Mouse (Mus musculus) limb, embryonic 12.5 days (tissue): ENCODE results near the gene Umodl1. TPM values are rescaled to one million over a fixed set of nuclear protein-coding genes. Genes with fewer than 3 reads are reported as not detected.

Experiments
- ATAC-seq: fragments of 200-750 bp; cut with Nextera tagmentation; 2 replicates; pipeline ENCODE4 v1.8.0; 2017; ENCODE audit warnings: low read depth, moderate TSS enrichment; ENCODE audit not compliant: insufficient number of reproducible peaks, insufficient read depth, low FRiP score, low TSS enrichment
- H3K27ac ChIP-seq: fragments of 300-500 bp; sonication (generic); 2 replicates; pipeline ENCODE4 v1.5.1; 2016; ENCODE audit warnings: mild to moderate bottlenecking, moderate library complexity
- H3K27me3 ChIP-seq: fragments of 300-500 bp; sonication (generic); 2 replicates; pipeline ENCODE4 v1.6.1; 2016; ENCODE audit warnings: mild to moderate bottlenecking, moderate library complexity
- H3K36me3 ChIP-seq: fragments of 300-500 bp; sonication (generic); 2 replicates; pipeline ENCODE4 v1.6.1; 2016; ENCODE audit warnings: mild to moderate bottlenecking, moderate library complexity
- H3K4me1 ChIP-seq: fragments of 300-500 bp; sonication (generic); replicated peaks from 2 replicates; pipeline ENCODE4 v1.6.1; 2016
- H3K4me2 ChIP-seq: fragments of 300-500 bp; sonication (generic); 2 replicates; pipeline ENCODE4 v1.6.1; 2016; ENCODE audit warnings: mild to moderate bottlenecking, moderate library complexity
- H3K4me3 ChIP-seq: fragments of 300-500 bp; sonication (generic); replicated peaks from 2 replicates; pipeline ENCODE4 v1.5.1; 2016; ENCODE audit warnings: mild to moderate bottlenecking
- H3K9ac ChIP-seq: fragments of 300-500 bp; sonication (generic); replicated peaks from 2 replicates; pipeline ENCODE4 v1.6.1; 2016; ENCODE audit warnings: mild to moderate bottlenecking, moderate library complexity
- H3K9me3 ChIP-seq: fragments of 300-500 bp; sonication (generic); 2 replicates; pipeline ENCODE4 v1.6.1; 2016; ENCODE audit warnings: mild to moderate bottlenecking, moderate library complexity
- WGBS: fragments of 180-500 bp; shearing (Covaris S2); methylation state at CpG from one replicate; pipeline ENCODE4 v1.1.7; 2016; 5-methylcytosine and 5-hydroxymethylcytosine counted together
- polyA plus RNA-seq: library from polyadenylated mRNA; unstranded; fragments of >200 nt; fragmentation: Nextera tagmentation; extraction: Ambion mirVana; gene quantifications from 2 replicates; pipeline ENCODE4 v1.2.1, GENCODE M21; 2016

Gene Umodl1
- polyA plus RNA-seq, 1 experiment from 2014 or later = 0.09 TPM

DNA sequence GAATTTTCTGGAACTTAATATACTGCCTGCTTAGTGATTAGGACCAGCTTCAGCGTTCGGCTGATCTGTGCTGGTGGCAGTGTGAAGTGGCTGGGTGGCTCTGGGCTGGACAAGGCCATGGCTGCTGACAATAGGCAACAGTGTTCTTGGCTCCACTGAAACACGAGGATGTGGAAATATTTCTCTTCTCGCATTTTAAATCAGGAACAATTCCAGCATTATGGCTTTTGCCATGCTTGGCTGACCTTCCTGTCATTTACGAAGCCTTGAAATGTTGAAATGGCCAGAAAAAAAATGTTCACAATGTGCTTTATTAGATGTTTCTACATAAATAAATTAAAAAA is 70.3 kb downstream of the Umodl1 start:
- H3K27ac ChIP-seq = no peak overlapping the region
- H3K9ac ChIP-seq = no peak overlapping the region
- 0 out of 2 replicates have a peak, but pooled peaks cover 4% of the 10 kb centered on the region for H3K4me1 ChIP-seq
- WGBS = 77% methylated on average over 5 of the region's 5 CpGs
- no peaks in the 10 kb centered on the region; the same call in 1 of the 2 replicates for H3K9me3 ChIP-seq
- no peak overlapping the region for H3K4me3 ChIP-seq
- no peaks in the 10 kb centered on the region for H3K27me3 ChIP-seq
- no peak overlapping the region for H3K4me2 ChIP-seq
- no peaks in the 10 kb centered on the region for H3K36me3 ChIP-seq
- ATAC-seq = no peak

GRCm38 (mm10) chr17:31026986-31027385 is 72.5 kb downstream of the Umodl1 start:
- 0 out of 2 replicates have a peak, but pooled peaks cover 4% of the 10 kb centered on the region for H3K4me1 ChIP-seq
- H3K4me2 ChIP-seq = no peak overlapping the region
- H3K27me3 ChIP-seq = no peaks in the 10 kb centered on the region
- no peak overlapping the region for H3K27ac ChIP-seq
- 85% methylated on average over 6 of the region's 6 CpGs for WGBS
- peaks cover 2% of the 10 kb centered on the region; the same call in 1 of the 2 replicates for H3K9me3 ChIP-seq
- no peak overlapping the region for H3K9ac ChIP-seq
- no peaks in the 10 kb centered on the region for H3K36me3 ChIP-seq
- no peak overlapping the region for H3K4me3 ChIP-seq
- no peak for ATAC-seq

DNA sequence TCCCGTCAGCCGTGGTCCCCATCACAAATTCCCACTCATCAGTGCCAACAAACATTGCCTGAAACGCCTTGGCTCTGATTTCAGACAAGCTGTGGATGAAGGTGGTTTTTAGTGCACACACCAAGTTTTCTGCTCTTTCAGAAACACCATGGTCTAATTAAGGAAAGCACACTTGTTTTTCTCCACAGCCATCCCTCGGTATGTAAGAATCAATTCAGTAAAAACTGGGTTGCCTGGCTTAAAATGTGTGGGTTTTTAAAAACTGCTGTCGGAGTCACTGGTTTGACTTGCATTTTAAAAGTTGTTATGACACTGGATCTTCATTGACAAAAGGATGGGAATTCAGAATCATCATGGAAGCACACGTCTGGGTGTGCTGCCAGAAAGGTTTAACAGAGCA is 73.3 kb downstream of the Umodl1 start:
- WGBS = 80% methylated on average over 6 of the region's 6 CpGs

GRCm38 (mm10) chr17:31028821-31029370 is 74.5 kb downstream of the Umodl1 start:
- no peak for ATAC-seq
- Histone ChIP-seq H3K27me3 (no peaks in the 10 kb centered on the region), H3K4me3 (no peak overlapping the region), H3K36me3 (no peaks in the 10 kb centered on the region), H3K9ac (no peak overlapping the region), H3K9me3 (peaks cover 6% of the 10 kb centered on the region; the same call in 1 of the 2 replicates), H3K4me1 (0 out of 2 replicates have a peak, but pooled peaks cover 8% of the 10 kb centered on the region), H3K27ac (no peak overlapping the region), H3K4me2 (no peak overlapping the region)
- 71% methylated on average over 9 of the region's 9 CpGs for WGBS

More for the DNA sequence above, 73.3 kb downstream of the Umodl1 start:
- Histone ChIP-seq H3K9ac (no peak overlapping the region), H3K4me3 (no peak overlapping the region), H3K4me2 (no peak overlapping the region), H3K36me3 (no peaks in the 10 kb centered on the region), H3K27ac (no peak overlapping the region), H3K9me3 (peaks cover 6% of the 10 kb centered on the region; the same call in 1 of the 2 replicates), H3K27me3 (no peaks in the 10 kb centered on the region), H3K4me1 (0 out of 2 replicates have a peak, but pooled peaks cover 4% of the 10 kb centered on the region)
- ATAC-seq = no peak

- no peaks in the 10 kb centered on the region for H3K27me3 ChIP-seq
- no peak overlapping the region for H3K27ac ChIP-seq
- no peak overlapping the region for H3K9ac ChIP-seq
- H3K9me3 ChIP-seq = peaks cover 6% of the 10 kb centered on the region; the same call in 1 of the 2 replicates
- 77% methylated on average over 4 of the region's 4 CpGs for WGBS
- H3K4me1 ChIP-seq = 0 out of 2 replicates have a peak, but pooled peaks cover 11% of the 10 kb centered on the region
- H3K4me3 ChIP-seq = no peak overlapping the region
- H3K4me2 ChIP-seq = no peak overlapping the region
- H3K36me3 ChIP-seq = no peaks in the 10 kb centered on the region
- ATAC-seq = no peak
These were observed 75.0 kb downstream of the Umodl1 start for GRCm38 (mm10) chr17:31029407-31029806.

DNA sequence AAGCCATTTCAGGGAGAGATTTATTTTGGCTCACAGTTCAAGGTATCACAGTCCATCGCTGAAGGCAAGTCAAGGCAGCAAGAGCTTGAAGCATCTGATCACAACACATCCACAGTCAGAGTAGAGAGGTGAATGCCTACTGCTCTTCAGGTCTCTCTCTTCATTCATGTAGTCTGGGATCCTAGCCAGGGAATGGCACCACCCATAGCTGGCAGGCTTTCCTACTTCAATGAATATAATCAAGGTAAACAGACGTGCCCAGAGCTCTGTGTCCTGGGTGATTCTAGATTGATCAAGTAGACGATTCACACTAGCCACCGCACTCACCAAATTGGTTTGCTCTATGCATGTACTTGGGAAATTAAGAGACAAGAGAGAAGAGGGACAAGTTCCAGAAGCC is 77.9 kb downstream of the Umodl1 start:
- Histone ChIP-seq H3K4me3 (no peak overlapping the region), H3K4me2 (no peak overlapping the region), H3K27ac (no peak overlapping the region), H3K9me3 (peaks cover 6% of the 10 kb centered on the region; the same call in 1 of the 2 replicates), H3K27me3 (no peaks in the 10 kb centered on the region), H3K4me1 (peaks cover 25% of the 10 kb centered on the region), H3K9ac (no peak overlapping the region), H3K36me3 (no peaks in the 10 kb centered on the region)
- 92% methylated on average over 4 of the region's 4 CpGs for WGBS
- no peak for ATAC-seq

DNA sequence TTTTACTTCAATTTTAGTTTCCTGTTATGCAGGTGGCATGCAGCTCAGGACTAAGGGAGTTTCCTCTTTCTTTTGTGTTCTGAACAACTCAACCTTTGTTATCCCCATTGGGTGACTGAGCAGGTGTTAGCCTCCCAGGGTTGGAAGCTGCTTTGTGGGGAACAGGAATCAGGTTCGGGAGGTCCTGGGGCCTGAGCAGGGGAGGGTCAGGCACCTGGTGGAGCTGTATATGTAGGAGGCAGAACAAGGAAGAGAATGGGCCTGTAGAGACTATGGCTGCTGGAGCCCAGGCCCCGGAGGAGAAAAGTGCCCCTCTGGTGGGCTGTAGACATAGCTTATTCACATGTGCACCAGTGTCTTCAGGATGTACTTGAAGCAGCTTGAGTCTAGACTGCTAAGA is 78.8 kb downstream of the Umodl1 start:
- no peak overlapping the region for H3K9ac ChIP-seq
- peaks cover 6% of the 10 kb centered on the region; the same call in 1 of the 2 replicates for H3K9me3 ChIP-seq
- H3K4me1 ChIP-seq = peaks cover 30% of the 10 kb centered on the region
- H3K27me3 ChIP-seq = no peaks in the 10 kb centered on the region
- 66% methylated on average over 2 of the region's 2 CpGs for whole genome bisulfite sequencing
- H3K4me3 ChIP-seq = no peak overlapping the region
- no peak overlapping the region for H3K4me2 ChIP-seq
- no peak overlapping the region for H3K27ac ChIP-seq
- ATAC-seq = no peak
- no peaks in the 10 kb centered on the region for H3K36me3 ChIP-seq

DNA sequence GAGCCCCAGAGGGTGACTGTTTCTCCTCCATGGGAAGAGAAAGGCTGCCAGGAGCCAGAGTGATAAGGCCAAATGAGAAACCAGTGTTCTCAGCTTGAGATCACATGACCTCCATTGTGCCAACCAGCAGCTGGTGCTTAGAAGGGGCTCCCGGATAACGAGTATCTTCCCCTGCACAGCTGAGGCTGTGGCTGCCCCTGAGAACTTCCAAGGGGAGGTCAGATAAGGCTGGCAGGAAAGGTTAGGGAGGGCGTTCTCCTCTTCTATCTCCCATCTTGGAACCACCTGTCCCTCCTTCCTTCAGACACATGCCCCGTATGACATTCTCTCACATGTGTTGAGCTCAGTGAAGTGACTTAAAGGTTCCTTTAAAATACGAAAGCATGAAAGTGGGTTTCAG is 79.7 kb downstream of the Umodl1 start:
- WGBS = 66% methylated on average over 5 of the region's 5 CpGs
- Histone ChIP-seq H3K4me2 (no peak overlapping the region), H3K27ac (no peak overlapping the region), H3K27me3 (no peaks in the 10 kb centered on the region), H3K4me1 (peaks cover 26% of the 10 kb centered on the region), H3K9me3 (peaks cover 6% of the 10 kb centered on the region; the same call in 1 of the 2 replicates), H3K36me3 (no peaks in the 10 kb centered on the region), H3K9ac (no peak overlapping the region; the same call in 1 of the 2 replicates), H3K4me3 (no peak overlapping the region)
- no peak for ATAC-seq

DNA sequence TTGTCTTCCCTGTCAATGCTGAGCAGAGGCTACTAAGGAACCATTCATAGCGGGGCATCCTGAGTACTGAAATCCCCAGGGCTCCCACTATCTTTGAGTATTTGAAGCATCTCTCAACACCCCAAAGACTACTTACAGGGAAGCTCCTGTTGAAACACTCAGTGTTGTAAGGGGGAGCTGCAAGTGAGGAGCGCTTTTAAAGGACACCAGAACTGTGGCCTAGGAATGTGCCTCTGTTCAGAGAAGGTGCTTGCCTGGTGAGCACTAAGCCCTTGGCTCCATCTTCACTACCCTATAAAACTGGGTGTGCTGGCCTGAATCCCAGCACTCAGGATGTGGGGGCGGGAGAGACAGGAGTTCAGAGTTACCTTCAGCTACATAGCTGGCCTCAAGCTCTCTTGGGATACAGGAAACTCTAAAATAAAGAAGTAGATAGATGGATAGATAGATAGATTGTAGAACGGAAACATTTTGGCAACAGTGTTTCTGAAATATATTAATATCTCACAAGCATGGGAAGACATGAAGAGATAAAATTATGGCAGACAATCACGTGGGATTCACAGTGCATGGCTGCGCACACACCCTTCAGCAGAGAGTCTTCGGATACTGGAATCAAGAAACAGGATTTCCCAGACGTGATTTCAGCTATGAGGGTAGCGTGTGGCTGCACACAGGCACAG is 80.4 kb downstream of the Umodl1 start:
- ATAC-seq = no peak
- Histone ChIP-seq H3K4me3 (no peak overlapping the region), H3K27ac (no peak overlapping the region), H3K4me1 (peaks cover 30% of the 10 kb centered on the region), H3K9me3 (peaks cover 6% of the 10 kb centered on the region; the same call in 1 of the 2 replicates), H3K9ac (no peak overlapping the region), H3K4me2 (no peak overlapping the region), H3K36me3 (no peaks in the 10 kb centered on the region), H3K27me3 (no peaks in the 10 kb centered on the region)
- WGBS = 89% methylated on average over 9 of the region's 9 CpGs

DNA sequence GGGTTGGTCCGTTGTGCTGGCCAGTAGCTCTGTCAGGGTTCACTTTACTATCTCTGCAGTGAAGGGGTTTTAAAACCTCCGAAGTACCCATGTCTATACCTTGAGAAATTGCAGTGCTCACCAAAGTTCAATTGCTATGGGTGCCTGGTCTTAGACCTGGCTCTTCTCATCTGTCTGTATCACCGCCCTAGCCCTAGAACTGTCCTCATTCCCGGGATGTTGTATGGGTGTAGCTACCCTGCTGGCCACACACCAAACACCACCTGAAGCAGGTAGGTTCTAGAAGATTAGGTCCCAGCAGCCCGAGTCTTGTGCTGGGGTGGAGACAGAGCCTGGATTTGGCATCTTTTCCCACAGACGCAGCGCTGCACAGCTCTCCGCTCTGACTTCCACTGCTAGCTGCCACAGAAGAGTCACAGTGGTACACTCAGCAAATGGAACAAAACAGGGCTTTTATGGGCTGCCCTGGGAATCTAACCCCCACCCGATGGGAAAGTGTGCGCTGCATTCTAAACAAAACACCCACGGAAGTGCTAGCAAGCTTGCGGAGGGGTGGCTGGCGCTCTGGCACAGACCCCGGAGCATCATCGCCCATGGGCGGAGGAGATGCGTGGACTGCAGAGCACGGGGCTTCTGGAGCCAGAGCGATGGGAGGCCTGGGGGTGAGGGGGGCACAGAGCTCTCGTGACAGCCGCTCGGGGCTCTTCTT is 81.9 kb downstream of the Umodl1 start:
- Histone ChIP-seq H3K4me2 (no peak overlapping the region), H3K4me1 (peaks cover 30% of the 10 kb centered on the region), H3K9ac (no peak overlapping the region), H3K27ac (no peak overlapping the region), H3K4me3 (no peak overlapping the region), H3K36me3 (no peaks in the 10 kb centered on the region), H3K27me3 (no peaks in the 10 kb centered on the region), H3K9me3 (peaks cover 6% of the 10 kb centered on the region; the same call in 1 of the 2 replicates)
- ATAC-seq = no peak
- WGBS = 80% methylated on average over 22 of the region's 22 CpGs

DNA sequence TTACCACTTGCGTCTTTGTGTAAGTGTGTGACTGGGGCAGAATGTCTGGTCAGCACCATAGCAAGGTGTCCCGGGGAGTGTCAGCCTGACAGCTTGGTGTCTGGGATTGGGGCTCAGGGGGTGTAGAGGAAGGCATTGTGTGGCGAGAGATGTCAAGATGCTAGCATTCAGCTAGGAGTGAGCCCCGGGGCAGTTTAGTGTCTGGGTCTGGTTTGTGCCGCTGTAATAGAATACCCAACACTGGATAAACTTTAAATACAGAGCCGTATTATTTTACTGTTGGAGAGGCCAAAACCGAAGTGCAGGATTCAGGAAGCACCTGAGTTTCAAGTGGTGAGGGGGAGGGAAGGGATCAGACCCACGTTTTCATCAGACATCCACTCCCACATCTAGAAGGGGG is 82.9 kb downstream of the Umodl1 start:
- 59% methylated on average over 8 of the region's 8 CpGs for WGBS
- Histone ChIP-seq H3K4me3 (no peak overlapping the region), H3K27me3 (no peaks in the 10 kb centered on the region), H3K27ac (peak overlapping the region; percentile 23; the same call in 1 of the 2 replicates), H3K4me1 (peaks cover 30% of the 10 kb centered on the region), H3K9ac (no peak overlapping the region; the same call in 1 of the 2 replicates), H3K36me3 (no peaks in the 10 kb centered on the region), H3K9me3 (peaks cover under 1% of the 10 kb centered on the region; the same call in 1 of the 2 replicates), H3K4me2 (no peak overlapping the region)
- ATAC-seq = no peak
